Mouse (Mus musculus) cerebellum, adult 2 months (tissue): ENCODE data around the gene Nme6. TPM values are rescaled to one million over a fixed set of nuclear protein-coding genes. Genes with fewer than 3 reads are reported as not detected.
A peak's percentile ranks its signal among the peaks of the same experiment; 100 is the strongest.
"Not testable (repeated sequence)": the region's sequence is repeated elsewhere in the genome, so short reads cannot be mapped to it uniquely, and the experiment has no call there.

Experiments used
- DNase-seq, 2 experiments: peaks; one replicate each; pipeline ENCODE4 v3.0.0; 2021
- H3K27ac ChIP-seq: fragments of 200-500 bp; 2 replicates; pipeline ENCODE4 v1.5.1; 2012; ENCODE audit warnings: low read length, control low read depth, inconsistent platforms; ENCODE audit not compliant: insufficient read depth
- H3K27me3 ChIP-seq: fragments of 200-500 bp; 2 replicates; pipeline ENCODE4 v1.6.1; 2012; ENCODE audit warnings: inconsistent platforms, mild to moderate bottlenecking, low read length, moderate library complexity; ENCODE audit not compliant: control insufficient read depth, insufficient read depth
- H3K4me1 ChIP-seq: fragments of 200-500 bp; 2 replicates; pipeline ENCODE4 v1.6.1; 2011; ENCODE audit warnings: low read length; ENCODE audit not compliant: control insufficient read depth, insufficient read depth
- H3K4me3 ChIP-seq: fragments of 200-500 bp; replicated peaks from 2 replicates; pipeline ENCODE3; 2011; ENCODE audit warnings: mild to moderate bottlenecking, low read depth, low read length, control low read depth; ENCODE audit not compliant: insufficient read depth
- CTCF ChIP-seq: fragments of 200-500 bp; IDR thresholded peaks from 2 replicates; pipeline ENCODE4 v1.5.1; 2011; ENCODE audit warnings: low read depth, mild to moderate bottlenecking, control low read depth, low read length, moderate library complexity, borderline replicate concordance; ENCODE audit not compliant: insufficient read depth
- POLR2A ChIP-seq: fragments of 200-500 bp; IDR thresholded peaks from 2 replicates; pipeline ENCODE4 v1.6.1; 2011; ENCODE audit warnings: low read length, control low read depth, borderline replicate concordance; ENCODE audit not compliant: insufficient read depth
- WGBS: fragments of 180-500 bp; shearing (Covaris S2); methylation state at CpG from one replicate; pipeline ENCODE4 v1.1.7; 2018; 5-methylcytosine and 5-hydroxymethylcytosine counted together
- polyA plus RNA-seq: library from polyadenylated mRNA; depleted of rRNA; stranded (reverse); fragments of >200 nt; gene quantifications from 2 replicates; pipeline ENCODE4 v1.2.3, GENCODE M21; 2012; rRNA removed

Gene Nme6
- polyA plus RNA-seq: 20.7 and 21.4 TPM in 2 replicates

DNA sequence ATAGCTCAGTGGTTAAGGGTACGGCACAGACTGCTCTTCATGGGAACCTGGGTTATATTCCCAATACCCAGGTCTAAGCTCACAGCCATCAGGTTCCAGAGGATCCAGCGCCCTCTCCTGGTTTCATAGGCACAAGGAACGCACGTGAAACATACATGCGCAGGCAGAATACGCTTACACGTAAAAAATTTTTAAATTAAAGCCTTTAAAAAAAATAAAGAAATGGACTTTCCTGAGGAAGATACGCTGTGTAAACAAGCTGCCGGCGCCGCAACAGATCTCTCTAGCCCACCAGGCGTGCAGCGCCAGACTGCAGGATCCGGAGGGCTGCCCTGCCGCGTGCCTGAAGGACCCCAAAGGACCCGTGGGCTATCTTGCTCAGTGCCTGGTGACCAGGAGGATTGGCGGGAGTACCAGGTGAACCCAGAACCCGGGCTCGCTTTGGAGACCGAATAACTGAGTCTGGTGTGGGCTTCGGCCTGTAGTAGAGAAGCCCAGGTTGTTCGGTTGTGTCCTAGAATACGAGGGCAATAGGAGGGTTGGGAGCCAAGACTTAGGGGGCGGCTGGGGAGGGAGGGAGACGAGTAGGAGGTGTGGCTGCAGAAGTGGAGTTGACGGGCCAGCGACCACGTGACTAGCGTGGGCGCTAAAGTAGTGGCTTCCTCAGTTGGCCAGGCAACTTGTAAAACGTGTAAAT lies at the start of gene Nme6:
Gene Nme6, plus strand, starts transcription at position 359 of the 697 bp plus-strand sequence.
- TF ChIP-seq POLR2A (peak; percentile 85), CTCF (peak; percentile 75)
- no peaks in the 10 kb centered on the region for H3K27me3 ChIP-seq
- H3K4me1 ChIP-seq: 0 out of 2 replicates have a peak, but pooled peaks cover 3% of the 10 kb centered on the region
- H3K27ac ChIP-seq: peak within 1 kb of the TSS; percentile 45; the same call in 1 of the 2 replicates
- peak within 1 kb of the TSS; percentile 75 for H3K4me3 ChIP-seq
- peak; percentile 84 to 90 for DNase-seq
- under 1% methylated on average over 32 of the region's 32 CpGs for WGBS

GRCm38 (mm10) chr9:109790570-109790969 lies 42.0 kb upstream of the Nme6 start, which contains the start of gene Fbxw27:
TSS of gene Fbxw27 (minus strand) at chr9:109790670.
- not testable (repeated sequence) for H3K27ac ChIP-seq, H3K27me3 ChIP-seq, H3K4me3 ChIP-seq, H3K4me1 ChIP-seq, DNase-seq
- 80% methylated on average over 4 of the region's 4 CpGs for WGBS

GRCm38 (mm10) chr9:109795221-109795620 lies 37.3 kb upstream of the Nme6 start:
- WGBS: 74% methylated on average over 2 of the region's 2 CpGs
- no peaks in the 10 kb centered on the region for H3K27me3 ChIP-seq
- no peak overlapping the region for H3K27ac ChIP-seq
- no peak overlapping the region for H3K4me3 ChIP-seq
- DNase-seq: no peak
- no peaks in the 10 kb centered on the region for H3K4me1 ChIP-seq
- TF ChIP-seq POLR2A: no peak
- TF ChIP-seq CTCF: no peak

DNA sequence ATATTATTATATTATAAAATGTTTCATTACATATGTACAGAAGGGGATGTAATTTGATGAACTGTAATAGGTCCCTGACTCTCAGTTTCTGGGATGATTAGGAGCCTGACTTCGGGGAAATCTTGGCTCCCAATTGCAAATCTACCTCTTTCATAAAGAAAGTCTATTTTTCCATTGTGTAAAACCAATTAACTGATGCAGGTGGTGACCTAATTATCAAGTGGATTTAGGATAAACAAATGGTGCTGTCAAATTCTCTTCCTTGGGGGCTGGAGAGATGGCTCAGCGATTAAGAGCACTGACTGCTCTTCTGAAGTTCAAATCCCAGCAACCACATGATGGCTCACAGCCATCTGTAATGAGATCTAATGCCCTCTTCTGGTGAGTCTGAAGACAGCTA lies 36.7 kb upstream of the Nme6 start:
- peak in 1 of 2 experiments; percentile 9 for DNase-seq
- H3K4me1 ChIP-seq: no peaks in the 10 kb centered on the region
- no peak overlapping the region for H3K27ac ChIP-seq
- H3K4me3 ChIP-seq: no peak overlapping the region
- 69% methylated on average over 2 of the region's 2 CpGs for WGBS
- H3K27me3 ChIP-seq: no peaks in the 10 kb centered on the region
- TF ChIP-seq CTCF (no peak), POLR2A (no peak)

DNA sequence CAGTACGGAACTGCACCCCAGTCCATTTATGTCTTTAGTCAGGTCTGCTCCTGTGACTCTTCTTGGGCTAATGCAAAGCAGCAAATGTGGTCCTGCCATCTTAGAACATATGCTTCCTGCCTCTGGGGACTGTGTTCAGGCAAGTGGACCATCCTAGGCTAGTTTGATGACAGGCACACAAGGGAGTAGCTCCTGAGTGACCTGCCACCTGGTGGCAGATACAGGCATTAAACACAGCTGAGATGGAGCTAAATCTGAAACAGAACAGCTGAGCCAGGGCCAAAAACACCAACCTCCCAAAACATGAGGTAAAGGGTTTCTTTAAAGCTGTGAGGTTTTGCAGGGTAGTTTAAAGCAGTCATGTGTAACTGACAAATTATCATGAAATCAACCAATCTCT lies 34.5 kb upstream of the Nme6 start:
- peak; percentile 4 to 7 for DNase-seq
- Histone ChIP-seq H3K4me3 (no peak overlapping the region), H3K27ac (no peak overlapping the region), H3K27me3 (no peaks in the 10 kb centered on the region), H3K4me1 (no peaks in the 10 kb centered on the region)
- TF ChIP-seq CTCF (peak; percentile 34; the same call in 1 of the 2 replicates), POLR2A (no peak)
- WGBS: 94% methylated on average over 1 of the region's 1 CpGs

- H3K27ac ChIP-seq, H3K27me3 ChIP-seq, DNase-seq, H3K4me3 ChIP-seq, H3K4me1 ChIP-seq: not testable (repeated sequence)
- WGBS: 66% methylated on average over 2 of the region's 2 CpGs
Measured at GRCm38 (mm10) chr9:109805596-109805995, 27.0 kb upstream of the Nme6 start.

GRCm38 (mm10) chr9:109806260-109806659 lies 26.3 kb upstream of the Nme6 start:
- Histone ChIP-seq H3K4me1 (no peaks in the 10 kb centered on the region), H3K4me3 (no peak overlapping the region), H3K27ac (no peak overlapping the region), H3K27me3 (no peaks in the 10 kb centered on the region)
- 33% methylated on average over 1 of the region's 1 CpGs for WGBS
- no peak for DNase-seq
- TF ChIP-seq CTCF (no peak), POLR2A (no peak)

- TF ChIP-seq POLR2A (no peak), CTCF (no peak)
- H3K27me3 ChIP-seq: no peaks in the 10 kb centered on the region
- 81% methylated on average over 2 of the region's 2 CpGs for WGBS
- DNase-seq: no peak
- H3K27ac ChIP-seq: no peak overlapping the region
- no peaks in the 10 kb centered on the region for H3K4me1 ChIP-seq
- no peak overlapping the region for H3K4me3 ChIP-seq
Measured at GRCm38 (mm10) chr9:109806695-109807293, 25.8 kb upstream of the Nme6 start.
